Mouse (Mus musculus) cerebellum, adult 8-10 months (tissue): ENCODE data around the gene Arntl.
A peak's percentile ranks its signal among the peaks of the same experiment; 100 is the strongest.

Experiments
- DNase-seq: peaks from one replicate; pipeline ENCODE4 v3.0.0; 2022

The Arntl gene

GRCm38 (mm10) chr7:113297813-113298212 lies 90.5 kb downstream of the Arntl start:
- no peak for DNase-seq

- DNase-seq = no peak
These were observed 102.9 kb downstream of the Arntl start for GRCm38 (mm10) chr7:113310136-113310535.

- DNase-seq = peak; percentile 63
These were observed 104.5 kb downstream of the Arntl start for GRCm38 (mm10) chr7:113311784-113312183.

GRCm38 (mm10) chr7:113320128-113320527 lies 112.9 kb downstream of the Arntl start:
- no peak for DNase-seq

GRCm38 (mm10) chr7:113334036-113334435 lies 126.8 kb downstream of the Arntl start:
- DNase-seq = no peak

- no peak for DNase-seq
These were observed 128.0 kb downstream of the Arntl start for GRCm38 (mm10) chr7:113335250-113335649.

- peak; percentile 83 for DNase-seq
These were observed 140.0 kb downstream of the Arntl start for GRCm38 (mm10) chr7:113347271-113347670.

GRCm38 (mm10) chr7:113347694-113348093 lies 140.4 kb downstream of the Arntl start:
- DNase-seq = no peak

- DNase-seq = no peak
These were observed 141.8 kb downstream of the Arntl start for GRCm38 (mm10) chr7:113349089-113349488.
